Mouse (Mus musculus) kidney, adult 8-10 months (tissue): ENCODE data around the gene Mief2.

Experiments
- DNase-seq, 2 experiments: peaks; one replicate each; pipeline ENCODE4 v3.0.0; 2022

Mief2 gene

DNA sequence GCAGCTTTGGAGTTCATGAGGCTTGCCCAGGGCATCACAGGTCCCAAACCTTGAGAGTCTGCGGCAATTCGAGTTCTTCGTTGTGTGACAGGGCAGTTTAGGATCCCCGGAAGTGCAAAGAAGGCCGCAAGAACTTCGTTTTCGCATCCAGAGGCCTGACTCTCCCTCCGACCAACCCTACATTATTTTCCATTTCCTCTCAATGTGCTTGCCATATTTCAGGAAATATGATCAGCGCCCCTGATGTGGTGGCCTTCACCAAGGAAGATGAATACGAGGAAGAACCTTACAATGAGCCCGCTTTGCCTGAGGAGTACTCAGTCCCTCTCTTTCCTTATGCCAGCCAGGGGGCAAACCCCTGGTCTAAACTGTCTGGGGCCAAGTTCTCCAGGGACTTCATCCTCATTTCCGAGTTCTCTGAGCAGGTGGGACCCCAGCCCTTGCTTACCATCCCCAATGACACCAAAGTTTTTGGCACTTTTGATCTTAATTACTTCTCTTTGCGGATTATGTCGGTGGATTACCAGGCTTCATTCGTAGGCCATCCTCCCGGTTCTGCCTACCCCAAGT is 49.7 kb downstream of the Mief2 start:
- DNase-seq, result no peak

DNA sequence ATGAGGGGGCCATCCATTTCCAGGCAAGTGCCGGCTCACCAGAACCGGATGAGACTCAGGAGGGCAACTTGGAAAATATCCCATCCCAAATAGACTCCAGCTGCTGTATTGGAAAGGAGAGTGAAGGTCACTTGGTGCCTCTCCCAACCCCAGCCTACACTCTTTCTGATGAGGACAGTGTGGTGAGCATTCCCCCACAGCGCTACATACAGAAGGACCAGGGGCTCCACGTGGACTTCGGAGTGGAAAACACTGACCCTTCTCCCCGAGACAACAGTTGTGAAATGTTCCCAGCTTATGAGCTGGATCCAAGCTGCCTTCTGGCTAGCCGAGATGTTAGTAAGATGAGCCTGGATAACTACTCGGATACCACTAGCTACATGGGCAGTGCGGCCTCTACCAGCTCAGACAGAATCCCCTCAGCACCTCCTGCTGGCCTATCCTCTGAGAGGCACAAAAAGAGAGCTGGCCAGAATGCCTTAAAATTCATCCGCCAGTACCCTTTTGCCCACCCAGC is 51.5 kb downstream of the Mief2 start:
- no peak for DNase-seq
